Mouse (Mus musculus) liver, embryonic 14.5 days (tissue): ENCODE measurements at regions not wholly inside any gene's neighbourhood (a gene's known extent, or its start where the extent isn't known, plus 50 kb on each side); places are given as distances from the start of the nearest gene placed in this dataset.

Experiments used
- ATAC-seq: fragments of 200-750 bp; cut with Nextera tagmentation; 2 replicates; pipeline ENCODE4 v1.8.0; 2017; ENCODE audit warnings: moderate number of reproducible peaks, mild to moderate bottlenecking, moderate library complexity; ENCODE audit not compliant: insufficient read depth
- DNase-seq, 3 experiments: peaks; one replicate each; pipeline ENCODE4 v3.0.0-alpha.2; 2012 to 2013; ENCODE audit warnings: low read depth in 3 of 3, low spot score in 3 of 3
- H3K27ac ChIP-seq: fragments of 300-500 bp; sonication (generic); 2 replicates; pipeline ENCODE4 v1.5.1; 2014; ENCODE audit warnings: moderate library complexity, mild to moderate bottlenecking, control low read depth, inconsistent platforms
- H3K27me3 ChIP-seq: fragments of 300-500 bp; sonication (generic); 2 replicates; pipeline ENCODE4 v1.6.1; 2014; ENCODE audit warnings: mild to moderate bottlenecking, low read length, moderate library complexity; ENCODE audit not compliant: control insufficient read depth, insufficient read depth
- H3K36me3 ChIP-seq: fragments of 300-500 bp; sonication (generic); replicated peaks from 2 replicates; pipeline ENCODE4 v1.6.1; 2014; ENCODE audit warnings: low read depth; ENCODE audit not compliant: control insufficient read depth, insufficient read depth
- H3K4me1 ChIP-seq, 2 experiments: fragments of 200-500 bp in 1 of 2; fragments of 300-500 bp in 1 of 2; sonication (generic) in 1 of 2; replicated peaks; 2 replicates each; pipeline ENCODE4 v1.6.1; 2012 to 2014; ENCODE audit warnings: antibody characterized with exemption in 1 of 2, inconsistent platforms in 1 of 2, low read length in 1 of 2; ENCODE audit not compliant: control insufficient read depth in 2 of 2, insufficient read depth in 2 of 2
- H3K4me2 ChIP-seq: fragments of 300-500 bp; sonication (generic); 2 replicates; pipeline ENCODE4 v1.6.1; 2014; ENCODE audit warnings: low read depth, mild to moderate bottlenecking, control low read depth, moderate library complexity
- H3K4me3 ChIP-seq, 2 experiments: fragments of 200-500 bp in 1 of 2; fragments of 300-500 bp in 1 of 2; sonication (generic) in 1 of 2; 2 replicates each; pipeline ENCODE4 v1.5.1; 2012 to 2014; ENCODE audit warnings: low read depth in 2 of 2, low read length in 2 of 2, mild to moderate bottlenecking in 2 of 2, control low read depth in 1 of 2, inconsistent platforms in 1 of 2, moderate library complexity in 1 of 2; ENCODE audit not compliant: insufficient read depth in 1 of 2
- H3K9ac ChIP-seq: fragments of 300-500 bp; sonication (generic); replicated peaks from 2 replicates; pipeline ENCODE4 v1.6.1; 2014; ENCODE audit warnings: mild to moderate bottlenecking, control low read depth, moderate library complexity
- H3K9me3 ChIP-seq: fragments of 300-500 bp; sonication (generic); 2 replicates; pipeline ENCODE4 v1.6.1; 2016; ENCODE audit warnings: low read length, mixed read lengths; ENCODE audit not compliant: control insufficient read depth
- CTCF ChIP-seq: IDR thresholded peaks from 2 replicates; pipeline ENCODE4 v1.5.1; 2016; ENCODE audit warnings: antibody characterized with exemption, low read depth, control low read depth
- EP300 ChIP-seq: IDR thresholded peaks from 2 replicates; pipeline ENCODE4 v1.6.1; 2016; ENCODE audit warnings: antibody characterized with exemption, low read depth
- WGBS: fragments of 180-500 bp; shearing (Covaris S2); extraction: QIAGEN DNeasy Blood & Tissue Kit; methylation state at CpG from one replicate; pipeline ENCODE4 v1.1.7; 2014; ENCODE audit not compliant: insufficient replicate concordance; 5-methylcytosine and 5-hydroxymethylcytosine counted together

GRCm38 (mm10) chr12:58556741-58557140 lies 287.7 kb upstream of the Clec14a start:
- no peaks in the 10 kb centered on the region for H3K9me3 ChIP-seq
- 56% methylated on average over 4 of the region's 4 CpGs for WGBS
- DNase-seq, result no peak
- no peak overlapping the region for H3K4me3 ChIP-seq
- no peaks in the 10 kb centered on the region for H3K4me1 ChIP-seq
- H3K9ac ChIP-seq, result no peak overlapping the region
- H3K27ac ChIP-seq, result no peak overlapping the region
- no peak overlapping the region for H3K4me2 ChIP-seq
- H3K36me3 ChIP-seq, result no peaks in the 10 kb centered on the region
- TF ChIP-seq EP300 (no peak), CTCF (no peak)
- no peaks in the 10 kb centered on the region for H3K27me3 ChIP-seq
- no peak for ATAC-seq

DNA sequence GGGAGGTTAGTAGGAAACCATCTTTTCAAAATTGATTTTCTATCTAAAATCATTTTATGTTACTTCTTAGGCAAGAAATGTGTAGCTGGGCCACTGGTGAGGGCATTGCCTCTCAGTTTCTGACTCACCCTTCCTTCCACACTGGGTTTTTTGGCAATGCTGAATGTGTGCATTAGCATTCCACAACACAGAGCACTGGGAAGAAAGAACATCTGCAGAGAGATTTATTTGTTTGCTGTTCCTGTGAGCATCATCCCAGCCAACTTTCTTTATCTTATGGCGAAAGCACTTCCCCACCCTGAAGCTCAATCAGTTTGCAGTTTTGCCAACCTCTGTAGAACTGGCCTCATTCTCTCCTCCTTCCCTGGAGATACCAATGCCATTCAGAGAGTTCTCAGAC lies 287.0 kb upstream of the Clec14a start:
- DNase-seq (no peak), ATAC-seq (no peak)
- Histone ChIP-seq H3K9me3 (no peaks in the 10 kb centered on the region), H3K4me1 (no peaks in the 10 kb centered on the region), H3K9ac (no peak overlapping the region), H3K36me3 (no peaks in the 10 kb centered on the region), H3K27ac (no peak overlapping the region), H3K27me3 (no peaks in the 10 kb centered on the region), H3K4me3 (no peak overlapping the region), H3K4me2 (no peak overlapping the region)
- 55% methylated on average over 1 of the region's 1 CpGs for WGBS
- TF ChIP-seq EP300 (no peak), CTCF (no peak)

DNA sequence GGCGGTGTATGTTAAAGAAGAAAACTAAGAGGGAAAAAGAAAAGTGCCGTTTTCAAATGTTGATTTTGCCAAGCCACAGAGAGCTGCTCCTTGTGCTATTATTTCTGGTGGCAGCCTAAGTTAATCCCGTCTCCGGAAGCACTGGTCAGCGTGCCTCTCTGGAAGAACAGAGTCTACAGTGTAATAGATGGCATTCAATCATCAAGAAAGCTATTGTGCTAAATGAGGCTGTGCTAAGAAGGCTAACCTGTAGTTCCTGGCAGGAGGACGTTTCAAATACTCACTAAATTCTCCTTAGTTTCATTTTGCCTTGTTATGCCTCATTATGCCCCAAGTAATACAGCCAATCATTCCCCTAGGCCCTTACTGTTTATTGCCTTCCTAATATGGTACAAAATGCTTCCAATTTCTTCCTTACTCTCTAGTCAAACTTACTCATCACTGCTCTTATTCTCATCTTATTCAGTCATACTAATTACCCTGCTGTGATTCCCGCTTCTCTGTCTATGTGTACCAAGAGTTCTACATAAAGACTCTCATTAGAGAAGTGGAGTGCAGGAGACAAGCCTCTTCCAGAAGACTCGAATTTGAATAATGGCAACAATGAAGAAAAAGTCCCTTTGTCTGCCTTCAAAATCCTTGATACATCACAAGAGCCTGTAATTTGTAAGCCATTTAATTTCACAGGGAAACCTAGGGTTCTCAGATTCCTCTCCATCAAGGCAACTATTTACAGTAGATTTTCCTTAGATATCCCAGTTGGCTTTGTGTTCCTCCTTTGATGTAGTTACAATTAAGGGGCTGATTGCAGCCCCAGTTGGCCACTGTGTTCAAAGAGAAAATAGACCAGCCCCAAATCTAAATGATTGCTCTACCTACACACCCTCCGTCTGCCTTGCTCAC lies 282.0 kb upstream of the Clec14a start:
- H3K27ac ChIP-seq, result no peak overlapping the region
- no peaks in the 10 kb centered on the region for H3K27me3 ChIP-seq
- no peak overlapping the region for H3K4me3 ChIP-seq
- H3K36me3 ChIP-seq, result no peaks in the 10 kb centered on the region
- no peak overlapping the region for H3K9ac ChIP-seq
- 40% methylated on average over 9 of the region's 9 CpGs for WGBS
- no peaks in the 10 kb centered on the region for H3K4me1 ChIP-seq
- DNase-seq, result no peak
- no peak for ATAC-seq
- no peaks in the 10 kb centered on the region for H3K9me3 ChIP-seq
- TF ChIP-seq CTCF, result no peak
- no peak for TF ChIP-seq EP300
- no peak overlapping the region for H3K4me2 ChIP-seq

DNA sequence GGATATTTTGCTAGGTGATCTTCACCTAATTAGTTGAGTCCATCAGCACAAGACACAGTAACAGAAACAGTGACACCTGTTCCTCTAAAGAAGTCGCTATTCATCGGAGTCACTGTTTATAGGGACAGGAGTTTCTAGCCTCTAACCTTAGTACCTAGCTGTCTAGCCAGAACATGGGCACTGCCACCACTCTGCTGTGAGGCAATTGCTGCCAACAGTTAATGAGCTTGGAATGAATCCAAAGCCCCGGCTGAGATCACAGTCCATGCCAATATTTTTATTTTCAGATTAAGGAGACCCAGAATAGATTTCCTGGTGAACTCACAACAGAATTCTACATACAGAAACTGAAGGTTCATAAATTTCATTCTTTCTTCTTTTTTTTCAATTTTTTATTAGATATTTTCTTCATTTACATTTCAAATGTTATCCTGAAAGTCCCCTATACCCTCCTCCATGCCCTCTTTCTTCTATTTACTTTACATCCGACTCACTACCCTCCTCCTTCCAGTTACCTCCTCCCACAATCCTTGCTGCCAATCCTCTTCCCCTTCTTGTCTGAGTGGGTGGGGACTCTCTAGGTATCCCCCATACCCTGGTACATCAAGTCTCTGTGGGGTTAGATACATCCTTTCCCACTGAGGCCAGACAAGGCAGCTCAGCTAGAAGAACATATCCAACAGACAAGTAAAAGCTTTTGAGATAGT lies 276.9 kb upstream of the Clec14a start:
- no peak for DNase-seq
- no peak overlapping the region for H3K4me3 ChIP-seq
- no peaks in the 10 kb centered on the region for H3K27me3 ChIP-seq
- ATAC-seq, result no peak
- no peaks in the 10 kb centered on the region for H3K36me3 ChIP-seq
- H3K27ac ChIP-seq, result no peak overlapping the region
- H3K4me2 ChIP-seq, result no peak overlapping the region
- TF ChIP-seq EP300, result no peak
- no peak for TF ChIP-seq CTCF
- no peaks in the 10 kb centered on the region for H3K9me3 ChIP-seq
- no peak overlapping the region for H3K9ac ChIP-seq
- WGBS, result 62% methylated on average over 4 of the region's 4 CpGs
- no peaks in the 10 kb centered on the region for H3K4me1 ChIP-seq

DNA sequence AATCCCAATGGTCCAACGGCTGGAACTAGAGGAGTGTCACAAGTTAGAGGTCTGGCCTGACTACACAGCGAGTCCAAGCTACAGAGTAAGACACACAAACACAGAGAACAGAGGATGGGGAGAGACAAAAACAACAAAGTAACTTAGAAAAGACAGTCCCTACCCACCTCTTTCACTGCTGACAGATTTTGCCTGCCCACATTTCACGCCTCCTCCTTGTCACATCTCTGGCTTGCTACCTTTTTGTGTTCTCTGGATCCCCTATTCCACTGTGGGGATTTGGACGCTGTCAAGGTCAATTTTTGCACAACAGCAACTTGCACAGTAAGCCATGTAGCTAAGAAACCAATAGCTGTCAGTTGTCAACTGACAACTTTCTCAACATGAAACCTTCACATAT lies 275.8 kb upstream of the Clec14a start:
- Histone ChIP-seq H3K4me2 (no peak overlapping the region), H3K4me3 (no peak overlapping the region), H3K27ac (no peak overlapping the region), H3K27me3 (no peaks in the 10 kb centered on the region), H3K9ac (no peak overlapping the region), H3K4me1 (no peaks in the 10 kb centered on the region), H3K9me3 (no peaks in the 10 kb centered on the region), H3K36me3 (no peaks in the 10 kb centered on the region)
- DNase-seq, result no peak
- ATAC-seq, result no peak
- WGBS, result 50% methylated on average over 4 of the region's 4 CpGs
- TF ChIP-seq EP300 (no peak), CTCF (no peak)
